Mouse (Mus musculus) heart, embryonic 10.5 days (tissue): ENCODE results near the gene Hsd17b3. TPM values are rescaled to one million over a fixed set of nuclear protein-coding genes. Genes with fewer than 3 reads are reported as not detected.
"Not testable (repeated sequence)": the region's sequence is repeated elsewhere in the genome, so short reads cannot be mapped to it uniquely, and the experiment has no call there.

Experiments used
- DNase-seq: peaks from one replicate; pipeline ENCODE4 v3.0.0-alpha.2; 2017; ENCODE audit warnings: low spot score
- H3K27ac ChIP-seq: fragments of 300-500 bp; sonication (generic); 2 replicates; pipeline ENCODE4 v1.5.1; 2016; ENCODE audit warnings: mild to moderate bottlenecking
- H3K27me3 ChIP-seq: fragments of 300-500 bp; sonication (generic); 2 replicates; pipeline ENCODE4 v1.6.1; 2016; ENCODE audit warnings: mild to moderate bottlenecking; ENCODE audit not compliant: poor library complexity, insufficient read depth, severe bottlenecking
- H3K36me3 ChIP-seq: fragments of 300-500 bp; sonication (generic); 2 replicates; pipeline ENCODE4 v1.6.1; 2016; ENCODE audit warnings: mild to moderate bottlenecking, moderate library complexity
- H3K4me1 ChIP-seq: fragments of 300-500 bp; sonication (generic); 2 replicates; pipeline ENCODE4 v1.6.1; 2016; ENCODE audit warnings: mild to moderate bottlenecking
- H3K4me3 ChIP-seq: fragments of 300-500 bp; sonication (generic); 2 replicates; pipeline ENCODE4 v1.5.1; 2016; ENCODE audit warnings: mild to moderate bottlenecking, moderate library complexity
- H3K9me3 ChIP-seq: fragments of 300-500 bp; sonication (generic); 2 replicates; pipeline ENCODE4 v1.6.1; 2016; ENCODE audit warnings: mild to moderate bottlenecking, moderate library complexity
- WGBS: fragments of 180-500 bp; shearing (Covaris S2); methylation state at CpG from one replicate; pipeline ENCODE4 v1.1.7; 2016; 5-methylcytosine and 5-hydroxymethylcytosine counted together
- polyA plus RNA-seq: library from polyadenylated mRNA; unstranded; fragments of >200 nt; fragmentation: Nextera tagmentation; extraction: Ambion mirVana; gene quantifications from 2 replicates; pipeline ENCODE4 v1.2.1, GENCODE M21; 2016

The Hsd17b3 gene
- polyA plus RNA-seq, 1 experiment from 2014 or later = not detected

- H3K9me3 ChIP-seq = no peaks in the 10 kb centered on the region
- no peak overlapping the region for H3K4me3 ChIP-seq
- peaks cover 4% of the 10 kb centered on the region; the same call in 1 of the 2 replicates for H3K4me1 ChIP-seq
- 80% methylated on average over 4 of the region's 4 CpGs for WGBS
- H3K27me3 ChIP-seq = no peaks in the 10 kb centered on the region
- H3K36me3 ChIP-seq = no peaks in the 10 kb centered on the region
- DNase-seq = no peak
- no peak overlapping the region for H3K27ac ChIP-seq
Measured at GRCm38 (mm10) chr13:64076074-64076473, 13.0 kb downstream of the Hsd17b3 start.

- no peaks in the 10 kb centered on the region for H3K36me3 ChIP-seq
- WGBS = 49% methylated on average over 3 of the region's 3 CpGs
Measured at GRCm38 (mm10) chr13:64066653-64067052, 22.4 kb downstream of the Hsd17b3 start.

GRCm38 (mm10) chr13:64064276-64064675, 24.8 kb downstream of the Hsd17b3 start:
- H3K9me3 ChIP-seq = no peaks in the 10 kb centered on the region
- H3K4me1 ChIP-seq = no peaks in the 10 kb centered on the region
- DNase-seq = no peak
- H3K27me3 ChIP-seq = no peaks in the 10 kb centered on the region
- H3K27ac ChIP-seq = no peak overlapping the region
- no peak overlapping the region for H3K4me3 ChIP-seq
- no peaks in the 10 kb centered on the region for H3K36me3 ChIP-seq

More at GRCm38 (mm10) chr13:64066653-64067052, 22.4 kb downstream of the Hsd17b3 start:
- no peaks in the 10 kb centered on the region for H3K9me3 ChIP-seq
- H3K27ac ChIP-seq = no peak overlapping the region
- no peak overlapping the region for H3K4me3 ChIP-seq
- H3K27me3 ChIP-seq = no peaks in the 10 kb centered on the region
- 0 out of 2 replicates have a peak, but pooled peaks cover under 1% of the 10 kb centered on the region for H3K4me1 ChIP-seq
- no peak for DNase-seq

- H3K36me3 ChIP-seq = no peaks in the 10 kb centered on the region
- H3K27ac ChIP-seq = no peak overlapping the region
- H3K27me3 ChIP-seq = no peaks in the 10 kb centered on the region
- WGBS = 77% methylated on average over 5 of the region's 5 CpGs
- H3K4me3 ChIP-seq = no peak overlapping the region
- H3K4me1 ChIP-seq = no peaks in the 10 kb centered on the region
- no peaks in the 10 kb centered on the region for H3K9me3 ChIP-seq
- no peak for DNase-seq
Measured at GRCm38 (mm10) chr13:64060935-64061506, 28.0 kb downstream of the Hsd17b3 start.

GRCm38 (mm10) chr13:64053959-64054358, 35.1 kb downstream of the Hsd17b3 start:
- H3K36me3 ChIP-seq = no peaks in the 10 kb centered on the region
- no peaks in the 10 kb centered on the region for H3K27me3 ChIP-seq
- H3K4me3 ChIP-seq = no peak overlapping the region
- DNase-seq = no peak
- no peaks in the 10 kb centered on the region for H3K4me1 ChIP-seq
- H3K9me3 ChIP-seq = 0 out of 2 replicates have a peak, but pooled peaks cover 6% of the 10 kb centered on the region
- H3K27ac ChIP-seq = no peak overlapping the region
- WGBS = 52% methylated on average over 1 of the region's 1 CpGs

GRCm38 (mm10) chr13:64052281-64052680, 36.7 kb downstream of the Hsd17b3 start:
- not testable (repeated sequence) for H3K4me3 ChIP-seq, H3K9me3 ChIP-seq, DNase-seq, H3K36me3 ChIP-seq, H3K27ac ChIP-seq, H3K4me1 ChIP-seq, H3K27me3 ChIP-seq
- WGBS = 85% methylated on average over 2 of the region's 2 CpGs

GRCm38 (mm10) chr13:64050895-64051294, 38.1 kb downstream of the Hsd17b3 start:
- Histone ChIP-seq H3K27me3 (no peaks in the 10 kb centered on the region), H3K4me1 (no peaks in the 10 kb centered on the region), H3K9me3 (0 out of 2 replicates have a peak, but pooled peaks cover 6% of the 10 kb centered on the region), H3K27ac (no peak overlapping the region), H3K36me3 (no peaks in the 10 kb centered on the region), H3K4me3 (no peak overlapping the region)
- no peak for DNase-seq
- WGBS = 62% methylated on average over 4 of the region's 4 CpGs

GRCm38 (mm10) chr13:64049535-64049934, 39.5 kb downstream of the Hsd17b3 start:
- Histone ChIP-seq H3K9me3 (0 out of 2 replicates have a peak, but pooled peaks cover 4% of the 10 kb centered on the region), H3K4me3 (no peak overlapping the region), H3K36me3 (no peaks in the 10 kb centered on the region), H3K27ac (no peak overlapping the region), H3K27me3 (no peaks in the 10 kb centered on the region), H3K4me1 (no peaks in the 10 kb centered on the region)
- DNase-seq = no peak

GRCm38 (mm10) chr13:64048467-64048866, 40.6 kb downstream of the Hsd17b3 start:
- no peak overlapping the region for H3K4me3 ChIP-seq
- DNase-seq = no peak
- no peaks in the 10 kb centered on the region for H3K9me3 ChIP-seq
- H3K4me1 ChIP-seq = no peaks in the 10 kb centered on the region
- H3K36me3 ChIP-seq = no peaks in the 10 kb centered on the region
- 90% methylated on average over 2 of the region's 2 CpGs for WGBS
- no peaks in the 10 kb centered on the region for H3K27me3 ChIP-seq
- no peak overlapping the region for H3K27ac ChIP-seq

- H3K9me3 ChIP-seq = no peaks in the 10 kb centered on the region
- H3K4me3 ChIP-seq = no peak overlapping the region
- H3K4me1 ChIP-seq = peaks cover 6% of the 10 kb centered on the region
- H3K36me3 ChIP-seq = no peaks in the 10 kb centered on the region
- H3K27me3 ChIP-seq = peaks cover 8% of the 10 kb centered on the region; the same call in 1 of the 2 replicates
- no peak for DNase-seq
- no peak overlapping the region for H3K27ac ChIP-seq
- WGBS = 76% methylated on average over 10 of the region's 10 CpGs
Measured at GRCm38 (mm10) chr13:64039976-64040375, 49.1 kb downstream of the Hsd17b3 start.

GRCm38 (mm10) chr13:64038114-64038513, 50.9 kb downstream of the Hsd17b3 start:
- no peak overlapping the region for H3K27ac ChIP-seq
- peaks cover 15% of the 10 kb centered on the region for H3K4me1 ChIP-seq
- H3K9me3 ChIP-seq = no peaks in the 10 kb centered on the region
- no peak for DNase-seq
- H3K4me3 ChIP-seq = no peak overlapping the region
- H3K27me3 ChIP-seq = peaks cover 8% of the 10 kb centered on the region; the same call in 1 of the 2 replicates
- no peaks in the 10 kb centered on the region for H3K36me3 ChIP-seq

GRCm38 (mm10) chr13:64036079-64037011, 52.7 kb downstream of the Hsd17b3 start:
- H3K27ac ChIP-seq = no peak overlapping the region
- no peaks in the 10 kb centered on the region for H3K9me3 ChIP-seq
- H3K27me3 ChIP-seq = peaks cover 8% of the 10 kb centered on the region; the same call in 1 of the 2 replicates
- no peak overlapping the region for H3K4me3 ChIP-seq
- no peaks in the 10 kb centered on the region for H3K36me3 ChIP-seq
- DNase-seq = no peak
- H3K4me1 ChIP-seq = peaks cover 15% of the 10 kb centered on the region
- 22% methylated on average over 13 of the region's 13 CpGs for WGBS

GRCm38 (mm10) chr13:64035036-64035435, 54.0 kb downstream of the Hsd17b3 start:
- no peaks in the 10 kb centered on the region for H3K9me3 ChIP-seq
- 0 out of 2 replicates have a peak overlapping the region, but pooled peaks have one; percentile 4 for H3K4me3 ChIP-seq
- peaks cover 15% of the 10 kb centered on the region for H3K4me1 ChIP-seq
- DNase-seq = no peak
- H3K27me3 ChIP-seq = peaks cover 8% of the 10 kb centered on the region; the same call in 1 of the 2 replicates
- 8% methylated on average over 8 of the region's 8 CpGs for WGBS
- peak overlapping the region; percentile 56 for H3K27ac ChIP-seq
- no peaks in the 10 kb centered on the region for H3K36me3 ChIP-seq
